Mouse (Mus musculus): ENCODE results near the gene Sh3pxd2a. TPM values are rescaled to one million over a fixed set of nuclear protein-coding genes. Genes with fewer than 3 reads are reported as not detected.

Sh3pxd2a gene
- polyA plus RNA-seq, 1 experiment from 2014 or later, result 3.9 TPM

- Histone ChIP-seq H3K9me3 (no peaks in the 10 kb centered on the region), H3K27me3 (ENCODE audit: insufficient read depth, poor library complexity, severe bottlenecking) (no peaks in the 10 kb centered on the region), H3K27ac (peak overlapping the region; percentile 32; the same call in 1 of the 2 replicates), H3K4me3 (peak overlapping the region; percentile 10; the same call in 1 of the 2 replicates), H3K4me1 (peaks cover 90% of the 10 kb centered on the region), H3K36me3 (peaks cover 15% of the 10 kb centered on the region)
- no peak for DNase-seq (ENCODE audit: low spot score)
- WGBS, result 59% methylated on average over 19 of the region's 19 CpGs
Observed at GRCm38 (mm10) chr19:47460120-47460960, 3.9 kb downstream of the Sh3pxd2a start.

DNA sequence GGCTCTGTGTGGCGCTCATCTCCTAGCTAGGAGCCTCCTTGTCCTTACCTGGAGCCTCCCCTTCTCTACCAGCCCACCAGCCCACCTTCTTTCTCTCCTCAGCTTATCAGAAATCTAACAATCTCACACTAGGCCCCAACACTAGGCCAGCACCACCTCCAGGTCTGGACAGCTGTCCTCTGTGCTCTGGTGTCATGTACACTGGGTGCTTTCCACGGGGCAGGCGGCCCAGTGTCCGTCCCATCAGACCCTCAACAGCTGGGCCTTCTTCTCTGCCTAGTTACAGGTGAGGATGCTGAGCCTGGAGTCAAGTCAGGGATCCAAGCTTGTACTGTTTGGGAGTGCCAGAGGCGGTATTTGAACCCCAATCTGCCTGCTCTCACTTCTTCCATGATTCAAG lies 5.0 kb downstream of the Sh3pxd2a start:
- H3K9me3 ChIP-seq, result no peaks in the 10 kb centered on the region
- H3K4me1 ChIP-seq, result peaks cover 90% of the 10 kb centered on the region
- 89% methylated on average over 5 of the region's 5 CpGs for WGBS
- peaks cover 15% of the 10 kb centered on the region for H3K36me3 ChIP-seq
- no peak for DNase-seq (ENCODE audit: low spot score)
- peak overlapping the region; percentile 56 for H3K27ac ChIP-seq
- no peaks in the 10 kb centered on the region for H3K27me3 ChIP-seq (ENCODE audit: insufficient read depth, poor library complexity, severe bottlenecking)
- no peak overlapping the region for H3K4me3 ChIP-seq

- H3K27ac ChIP-seq, result peak overlapping the region; percentile 56
- no peaks in the 10 kb centered on the region for H3K9me3 ChIP-seq
- H3K4me3 ChIP-seq, result no peak overlapping the region
- DNase-seq (ENCODE audit: low spot score), result no peak
- H3K27me3 ChIP-seq (ENCODE audit: insufficient read depth, poor library complexity, severe bottlenecking), result no peaks in the 10 kb centered on the region
- peaks cover 94% of the 10 kb centered on the region for H3K4me1 ChIP-seq
- peaks cover 17% of the 10 kb centered on the region for H3K36me3 ChIP-seq
- WGBS, result 58% methylated on average over 17 of the region's 17 CpGs
Observed at GRCm38 (mm10) chr19:47458504-47459161, 5.6 kb downstream of the Sh3pxd2a start.

- peaks cover 92% of the 10 kb centered on the region for H3K4me1 ChIP-seq
- peak overlapping the region; percentile 56 for H3K27ac ChIP-seq
- WGBS, result 44% methylated on average over 13 of the region's 13 CpGs
Observed at GRCm38 (mm10) chr19:47457711-47458503, 6.3 kb downstream of the Sh3pxd2a start.

GRCm38 (mm10) chr19:47456021-47456420 lies 8.2 kb downstream of the Sh3pxd2a start:
- H3K4me1 ChIP-seq, result peaks cover 97% of the 10 kb centered on the region
- H3K4me3 ChIP-seq, result no peak overlapping the region
- no peaks in the 10 kb centered on the region for H3K9me3 ChIP-seq
- H3K27ac ChIP-seq, result no peak overlapping the region
- 75% methylated on average over 6 of the region's 6 CpGs for WGBS
- H3K36me3 ChIP-seq, result peaks cover 6% of the 10 kb centered on the region; the same call in 1 of the 2 replicates
- H3K27me3 ChIP-seq (ENCODE audit: insufficient read depth, poor library complexity, severe bottlenecking), result no peaks in the 10 kb centered on the region
- no peak for DNase-seq (ENCODE audit: low spot score)

More at GRCm38 (mm10) chr19:47457711-47458503, 6.3 kb downstream of the Sh3pxd2a start:
- Histone ChIP-seq H3K27me3 (ENCODE audit: insufficient read depth, poor library complexity, severe bottlenecking) (no peaks in the 10 kb centered on the region), H3K4me3 (peak overlapping the region; percentile 18; the same call in 1 of the 2 replicates), H3K36me3 (peaks cover 17% of the 10 kb centered on the region), H3K9me3 (no peaks in the 10 kb centered on the region)
- no peak for DNase-seq (ENCODE audit: low spot score)

DNA sequence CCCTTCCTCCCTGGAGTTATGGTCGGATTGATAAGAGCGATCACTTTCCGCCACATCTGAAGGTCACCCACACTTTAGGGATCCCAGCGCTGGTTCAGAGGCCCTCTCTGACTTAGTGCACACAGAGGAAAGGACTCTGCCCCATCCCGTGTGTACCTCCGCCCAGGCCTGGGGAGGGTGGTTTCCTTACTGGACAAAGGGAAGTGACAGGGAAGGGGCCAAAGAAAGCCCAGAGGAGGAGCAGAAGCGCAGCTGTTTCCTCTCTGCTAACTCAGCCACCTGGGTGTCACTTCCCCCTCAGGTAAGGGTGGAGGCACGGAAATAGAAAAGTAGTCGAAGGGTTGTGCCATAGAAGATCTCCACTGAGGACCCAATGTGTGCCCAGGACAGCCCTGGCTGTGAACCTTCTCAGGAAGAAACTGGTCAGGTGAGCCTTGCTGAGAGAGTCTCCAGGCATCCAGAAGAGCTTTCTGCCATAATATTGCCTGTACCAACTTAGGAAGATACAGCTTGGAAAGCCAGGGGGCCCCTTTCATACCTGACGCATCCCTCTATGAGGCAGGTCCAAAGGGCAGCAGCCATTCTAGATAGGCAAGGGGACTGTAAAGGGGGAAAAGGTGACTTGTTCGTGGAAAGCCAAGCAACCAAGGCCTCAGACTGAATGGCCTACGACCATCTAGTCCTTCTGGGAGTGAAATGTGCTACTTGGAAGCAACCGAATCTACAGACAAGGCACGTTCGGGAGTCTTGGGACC lies 9.0 kb downstream of the Sh3pxd2a start:
- H3K4me1 ChIP-seq, result peaks cover 97% of the 10 kb centered on the region

GRCm38 (mm10) chr19:47454167-47455000 lies 9.8 kb downstream of the Sh3pxd2a start:
- no peak for DNase-seq (ENCODE audit: low spot score)
- H3K9me3 ChIP-seq, result no peaks in the 10 kb centered on the region
- H3K27ac ChIP-seq, result peak overlapping the region; percentile 83
- no peaks in the 10 kb centered on the region for H3K27me3 ChIP-seq (ENCODE audit: insufficient read depth, poor library complexity, severe bottlenecking)
- 0 out of 2 replicates have a peak, but pooled peaks cover 2% of the 10 kb centered on the region for H3K36me3 ChIP-seq
- no peak overlapping the region for H3K4me3 ChIP-seq
- H3K4me1 ChIP-seq, result peaks cover 97% of the 10 kb centered on the region
- 58% methylated on average over 11 of the region's 11 CpGs for WGBS

More for the DNA sequence above, 9.0 kb downstream of the Sh3pxd2a start:
- H3K9me3 ChIP-seq, result no peaks in the 10 kb centered on the region
- no peaks in the 10 kb centered on the region for H3K27me3 ChIP-seq (ENCODE audit: insufficient read depth, poor library complexity, severe bottlenecking)
- no peak for DNase-seq (ENCODE audit: low spot score)
- WGBS, result 61% methylated on average over 15 of the region's 15 CpGs
- H3K36me3 ChIP-seq, result 0 out of 2 replicates have a peak, but pooled peaks cover 2% of the 10 kb centered on the region
- no peak overlapping the region for H3K4me3 ChIP-seq
- H3K27ac ChIP-seq, result peak overlapping the region; percentile 83

- H3K4me1 ChIP-seq, result peaks cover 97% of the 10 kb centered on the region
- no peaks in the 10 kb centered on the region for H3K9me3 ChIP-seq
- no peak for DNase-seq (ENCODE audit: low spot score)
- WGBS, result 88% methylated on average over 7 of the region's 7 CpGs
- peak overlapping the region; percentile 83 for H3K27ac ChIP-seq
- H3K27me3 ChIP-seq (ENCODE audit: insufficient read depth, poor library complexity, severe bottlenecking), result no peaks in the 10 kb centered on the region
- H3K36me3 ChIP-seq, result 0 out of 2 replicates have a peak, but pooled peaks cover 2% of the 10 kb centered on the region
- no peak overlapping the region for H3K4me3 ChIP-seq
Observed at GRCm38 (mm10) chr19:47453352-47453751, 10.8 kb downstream of the Sh3pxd2a start.

DNA sequence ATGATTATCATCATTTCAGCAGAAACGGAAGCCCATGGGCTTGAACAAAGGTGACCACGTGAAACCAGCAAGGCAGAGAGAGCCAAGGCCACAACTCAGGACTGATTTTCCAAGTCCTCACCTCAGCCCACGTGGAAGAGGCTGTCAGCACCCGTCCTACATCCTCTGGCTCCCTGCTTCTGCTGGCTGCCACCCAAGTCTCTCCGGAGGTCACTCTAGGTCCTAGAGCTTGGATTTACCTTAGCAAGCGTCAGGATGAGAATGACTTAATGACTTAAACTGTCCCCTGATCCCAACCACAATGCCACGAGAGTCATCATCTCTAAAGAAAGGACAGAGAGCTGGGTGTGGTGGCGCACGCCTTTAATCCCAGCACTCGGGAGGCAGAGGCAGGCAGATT lies 11.5 kb downstream of the Sh3pxd2a start:
- Histone ChIP-seq H3K27me3 (ENCODE audit: insufficient read depth, poor library complexity, severe bottlenecking) (no peaks in the 10 kb centered on the region), H3K27ac (peak overlapping the region; percentile 79), H3K9me3 (no peaks in the 10 kb centered on the region), H3K4me3 (no peak overlapping the region), H3K36me3 (0 out of 2 replicates have a peak, but pooled peaks cover 2% of the 10 kb centered on the region), H3K4me1 (peaks cover 97% of the 10 kb centered on the region)
- 71% methylated on average over 10 of the region's 10 CpGs for WGBS
- DNase-seq (ENCODE audit: low spot score), result no peak

- Histone ChIP-seq H3K27me3 (ENCODE audit: insufficient read depth, poor library complexity, severe bottlenecking) (no peaks in the 10 kb centered on the region), H3K9me3 (no peaks in the 10 kb centered on the region), H3K4me1 (peaks cover 97% of the 10 kb centered on the region), H3K36me3 (0 out of 2 replicates have a peak, but pooled peaks cover 2% of the 10 kb centered on the region), H3K27ac (peak overlapping the region; percentile 37; the same call in 1 of the 2 replicates), H3K4me3 (no peak overlapping the region)
- 72% methylated on average over 7 of the region's 7 CpGs for WGBS
- no peak for DNase-seq (ENCODE audit: low spot score)
Observed at GRCm38 (mm10) chr19:47452211-47452610, 12.0 kb downstream of the Sh3pxd2a start.

- no peak for DNase-seq (ENCODE audit: low spot score)
- peak overlapping the region; percentile 37; the same call in 1 of the 2 replicates for H3K27ac ChIP-seq
Observed at GRCm38 (mm10) chr19:47451476-47452113, 12.6 kb downstream of the Sh3pxd2a start.

More at GRCm38 (mm10) chr19:47451476-47452113, 12.6 kb downstream of the Sh3pxd2a start:
- Histone ChIP-seq H3K4me1 (peaks cover 97% of the 10 kb centered on the region), H3K4me3 (no peak overlapping the region), H3K27me3 (ENCODE audit: insufficient read depth, poor library complexity, severe bottlenecking) (no peaks in the 10 kb centered on the region), H3K36me3 (0 out of 2 replicates have a peak, but pooled peaks cover 2% of the 10 kb centered on the region), H3K9me3 (no peaks in the 10 kb centered on the region)
- 72% methylated on average over 10 of the region's 10 CpGs for WGBS

Data from heart, embryonic 10.5 days (tissue).